Mouse (Mus musculus) 3134 (cell line): ENCODE data around the gene Anks3.
A peak's percentile ranks its signal among the peaks of the same experiment; 100 is the strongest.

Experiments
- DNase-seq: peaks from one replicate; pipeline ENCODE4 v3.0.0-alpha.2; 2011; ENCODE audit warnings: low spot score; ENCODE audit not compliant: insufficient read length; ENCODE audit errors: extremely low read depth

Gene Anks3

GRCm38 (mm10) chr16:4963797-4964709, at the start of gene Anks3:
Anks3 (minus strand) TSS chr16:4964205.
- peak; percentile 100 for DNase-seq

DNA sequence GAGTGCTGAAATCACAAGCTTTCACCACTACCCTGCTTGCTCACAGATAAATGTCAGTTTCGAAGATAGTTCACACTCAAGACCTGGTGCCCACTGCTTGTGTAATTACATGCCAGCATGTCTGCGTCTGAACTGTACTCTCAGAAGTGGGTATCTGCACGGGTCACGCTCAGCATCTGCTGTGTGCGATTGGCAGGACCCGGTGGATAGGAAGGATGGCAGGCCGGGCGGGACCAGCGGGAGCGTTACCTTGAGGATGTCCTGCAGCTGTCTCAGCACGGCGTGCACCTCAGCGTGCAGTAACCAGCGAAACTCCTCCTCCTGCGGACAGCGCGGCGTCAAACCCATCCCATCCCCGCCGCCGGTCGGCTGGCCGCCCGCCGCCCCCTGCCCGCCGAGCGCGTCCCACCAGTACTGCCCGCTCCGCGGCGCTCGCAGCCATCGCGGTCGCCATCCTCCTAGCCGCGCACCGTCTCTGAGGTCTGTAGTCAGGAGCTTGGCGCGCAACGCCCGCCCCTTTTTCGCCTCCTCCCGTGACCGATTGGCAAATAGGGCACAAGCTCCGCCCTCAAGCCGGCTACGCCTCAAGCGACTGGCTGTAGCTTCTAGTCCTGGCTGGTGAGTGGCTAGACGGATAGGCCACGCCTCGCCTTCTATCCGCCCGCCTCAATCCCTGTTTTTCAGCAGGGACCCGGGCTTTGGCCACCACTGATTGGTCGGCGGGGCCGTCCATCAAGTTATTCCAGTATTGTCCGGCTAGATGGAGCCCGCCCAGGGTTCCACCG, 49.2 kb upstream of the Anks3 start, which contains the start of gene Rogdi:
Gene Rogdi, minus strand, starts transcription at position 500 of the 785 bp plus-strand sequence.
- DNase-seq = peak; percentile 99

- DNase-seq = no peak
Measured at GRCm38 (mm10) chr16:5012036-5013005, 48.3 kb upstream of the Anks3 start.

- no peak for DNase-seq
Measured at GRCm38 (mm10) chr16:5011285-5011684, 47.3 kb upstream of the Anks3 start.

DNA sequence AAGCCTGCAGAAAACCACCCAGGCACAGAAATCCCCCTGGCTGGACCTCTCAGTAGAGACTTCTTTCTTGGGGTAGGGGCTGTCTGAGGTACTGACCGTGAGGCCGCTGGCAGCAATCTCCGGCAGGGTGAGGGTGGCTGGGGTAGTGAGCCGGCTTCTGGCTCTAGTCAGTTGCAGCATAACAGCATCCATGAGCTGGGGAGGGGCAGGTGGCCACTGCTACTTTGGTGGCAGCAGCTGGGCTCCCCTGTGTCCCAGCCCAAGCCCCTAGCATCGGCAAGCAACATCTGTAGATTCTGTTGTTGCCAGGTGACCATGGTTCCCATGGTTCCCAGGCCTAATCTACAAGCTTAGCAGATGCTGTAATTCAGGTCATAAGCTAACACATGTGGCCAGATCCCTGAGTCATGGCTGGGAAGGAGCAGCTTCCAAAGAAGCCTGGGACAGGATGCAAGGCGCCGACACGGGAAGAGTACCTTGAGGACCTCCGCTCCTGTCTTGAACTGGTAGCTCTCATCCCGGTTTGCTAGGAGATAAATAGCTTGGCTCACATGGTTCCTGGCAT, 46.4 kb upstream of the Anks3 start:
- no peak for DNase-seq

DNA sequence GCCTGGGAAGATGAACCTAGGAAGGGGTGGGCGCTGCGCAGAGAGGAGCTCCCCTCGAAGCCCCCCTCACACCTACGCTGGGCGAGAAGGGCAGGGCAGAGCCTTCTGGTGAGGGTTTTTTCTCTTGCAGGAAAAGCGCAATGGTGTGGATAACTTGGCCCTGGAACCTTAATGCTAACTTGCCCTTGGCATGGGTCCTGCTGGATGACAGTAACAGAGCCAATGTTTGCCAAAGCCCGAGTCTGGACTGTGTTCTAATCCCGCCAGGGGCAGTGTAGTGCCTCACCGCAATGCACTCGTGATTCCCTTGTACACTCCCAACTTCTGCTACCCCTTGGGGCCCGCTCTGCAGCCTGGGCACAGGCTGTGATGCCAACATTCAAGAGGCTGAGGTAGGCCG, 44.1 kb upstream of the Anks3 start:
- no peak for DNase-seq

DNA sequence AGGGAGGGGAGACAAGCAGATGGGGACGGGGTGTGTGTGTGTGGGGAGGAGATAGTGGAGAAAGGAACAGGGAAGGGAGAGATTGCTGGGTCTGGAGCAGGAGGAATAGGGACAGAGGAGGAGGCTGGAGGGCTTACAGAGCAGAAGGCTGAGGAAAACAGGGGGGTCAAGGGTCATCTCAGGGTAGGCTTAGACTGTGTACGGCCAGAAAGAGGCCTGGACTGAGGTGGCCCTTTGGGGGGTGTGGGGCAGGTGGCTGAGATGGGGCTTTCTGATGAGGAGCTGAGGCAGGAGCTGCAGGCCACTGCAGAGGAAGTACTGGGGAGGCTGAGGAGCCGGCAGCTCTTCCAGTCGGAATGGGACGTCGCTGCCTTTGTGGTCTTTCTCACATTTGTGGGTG, 43.5 kb upstream of the Anks3 start:
- no peak for DNase-seq

GRCm38 (mm10) chr16:5007067-5007466, 43.1 kb upstream of the Anks3 start, which contains the start of gene Smim22:
Smim22 (plus strand) TSS chr16:5007288.
- no peak for DNase-seq

DNA sequence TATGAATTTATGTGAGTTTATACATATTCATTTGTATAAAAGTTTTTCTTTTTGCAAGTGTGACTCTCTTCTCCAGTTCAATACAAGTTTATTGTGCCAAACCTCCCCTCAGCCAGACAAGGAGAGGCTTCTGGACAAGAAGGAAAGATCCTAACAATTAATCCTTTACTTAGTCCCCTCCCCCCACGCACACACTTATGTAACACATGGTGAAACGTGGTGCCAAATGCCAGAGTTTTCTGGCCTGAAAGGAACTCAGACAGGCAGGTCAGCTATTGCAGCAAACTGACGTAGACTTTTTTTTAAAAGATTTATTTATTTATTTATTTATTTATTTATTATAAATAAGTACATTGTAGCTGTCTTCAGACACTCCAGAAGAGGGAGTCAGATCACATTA, 36.6 kb upstream of the Anks3 start:
- no peak for DNase-seq

DNA sequence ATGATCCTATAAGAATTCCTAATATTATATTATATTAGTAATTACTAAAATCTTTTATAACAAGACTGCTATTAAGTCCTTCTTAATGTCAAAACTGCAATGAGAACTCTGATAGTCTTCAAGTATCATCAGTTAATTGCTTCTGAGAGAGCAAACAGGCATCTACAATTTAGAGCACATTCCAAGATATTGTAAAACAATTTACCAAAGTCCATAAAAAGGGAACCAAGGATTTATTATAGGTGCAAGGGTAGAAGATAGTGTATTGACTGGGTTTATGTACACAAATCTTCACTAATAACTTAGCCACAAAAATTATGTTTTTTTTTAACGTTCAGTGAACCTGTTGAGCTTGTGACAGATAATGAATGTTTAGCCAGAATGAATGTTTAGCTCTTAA, 35.0 kb upstream of the Anks3 start:
- DNase-seq = no peak

DNA sequence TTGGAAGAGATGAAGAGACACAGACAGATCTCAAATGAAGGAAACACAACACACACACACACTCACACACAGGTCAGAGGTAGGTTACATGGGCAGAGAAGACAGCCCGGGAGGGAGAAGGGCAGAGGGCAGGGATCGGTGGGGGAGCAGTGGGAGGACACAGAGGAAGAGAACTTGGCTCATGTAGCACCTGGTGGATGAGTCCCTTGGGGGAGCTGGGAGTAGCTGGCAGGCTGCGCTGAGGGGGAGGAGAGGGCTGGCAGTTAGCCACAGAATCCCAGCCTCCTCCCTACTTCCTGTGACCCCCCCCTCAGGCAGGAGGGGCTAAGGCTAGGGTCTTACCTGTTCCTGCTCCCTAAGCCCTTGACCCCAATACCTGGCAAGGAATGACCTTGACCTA, 33.5 kb upstream of the Anks3 start, which contains the start of gene Sept12:
Gene Sept12, minus strand, starts transcription at position 300 of the 400 bp plus-strand sequence.
- no peak for DNase-seq

DNA sequence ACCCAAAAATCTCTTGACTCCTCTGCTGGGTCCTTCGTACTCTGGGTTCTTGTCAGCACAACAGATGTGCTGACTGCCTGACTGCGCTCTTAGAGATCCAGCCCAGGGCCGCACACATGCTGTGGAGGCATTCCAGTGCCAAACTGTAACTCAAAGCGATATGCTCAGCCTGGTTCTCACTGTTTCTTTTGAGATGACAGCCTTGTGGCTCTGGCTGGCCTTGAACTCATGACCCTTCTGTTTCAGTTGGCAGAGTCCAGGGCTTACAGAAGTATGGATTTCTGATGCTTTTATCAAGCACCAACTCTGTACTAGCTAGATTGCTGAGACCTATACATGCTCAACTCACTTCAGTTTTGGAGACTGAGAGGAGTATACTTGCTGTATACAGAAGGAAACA, 29.3 kb upstream of the Anks3 start:
- DNase-seq = no peak

DNA sequence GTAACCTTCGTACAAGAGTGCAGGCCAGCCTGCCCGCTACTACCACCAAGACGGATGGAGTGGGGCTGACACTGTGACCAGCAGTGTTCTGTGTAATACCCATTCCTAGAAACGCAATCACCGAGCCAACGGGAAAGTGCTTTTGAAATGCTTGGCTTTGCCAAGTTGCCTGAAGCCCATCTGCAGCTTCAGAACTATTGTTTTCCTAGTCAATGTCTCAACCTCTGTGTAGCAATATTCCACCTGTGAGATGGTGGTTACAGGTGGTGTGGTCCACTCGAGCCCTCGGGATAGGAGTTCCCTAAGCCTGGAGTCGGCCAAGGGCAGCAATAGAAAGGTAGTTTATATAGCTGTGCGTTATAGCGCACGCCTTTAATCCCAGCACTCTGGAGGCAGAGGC, 20.7 kb upstream of the Anks3 start:
- no peak for DNase-seq

DNA sequence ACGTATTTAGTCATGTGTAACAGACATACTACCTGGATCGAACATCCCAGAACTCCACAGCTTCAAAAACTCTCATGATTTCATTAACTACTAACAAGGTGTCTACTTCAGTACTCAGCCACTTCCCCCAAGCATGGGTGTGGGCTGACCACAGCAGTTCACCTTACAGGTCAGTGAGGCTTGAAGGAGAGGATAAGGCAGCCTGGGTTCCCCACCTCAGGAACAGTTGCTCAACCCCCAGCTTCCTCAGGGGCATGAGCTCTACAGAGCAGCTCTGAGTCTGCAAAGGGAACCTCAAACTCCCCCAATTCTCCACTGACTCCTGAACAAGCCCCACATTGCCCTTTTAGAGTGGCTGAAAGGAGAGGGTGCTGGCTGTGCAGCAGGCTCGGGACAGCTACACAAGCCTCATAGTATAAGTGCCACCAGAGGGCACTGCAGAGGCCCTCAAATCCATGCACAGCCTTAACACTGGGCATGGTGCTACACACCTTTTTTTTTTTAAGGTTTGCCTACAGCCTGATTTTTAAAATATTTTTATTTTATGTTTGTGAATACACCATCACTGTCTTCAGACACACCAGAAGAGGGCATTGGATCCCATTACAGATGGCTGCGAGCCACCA, 15.9 kb upstream of the Anks3 start:
- DNase-seq = no peak

DNA sequence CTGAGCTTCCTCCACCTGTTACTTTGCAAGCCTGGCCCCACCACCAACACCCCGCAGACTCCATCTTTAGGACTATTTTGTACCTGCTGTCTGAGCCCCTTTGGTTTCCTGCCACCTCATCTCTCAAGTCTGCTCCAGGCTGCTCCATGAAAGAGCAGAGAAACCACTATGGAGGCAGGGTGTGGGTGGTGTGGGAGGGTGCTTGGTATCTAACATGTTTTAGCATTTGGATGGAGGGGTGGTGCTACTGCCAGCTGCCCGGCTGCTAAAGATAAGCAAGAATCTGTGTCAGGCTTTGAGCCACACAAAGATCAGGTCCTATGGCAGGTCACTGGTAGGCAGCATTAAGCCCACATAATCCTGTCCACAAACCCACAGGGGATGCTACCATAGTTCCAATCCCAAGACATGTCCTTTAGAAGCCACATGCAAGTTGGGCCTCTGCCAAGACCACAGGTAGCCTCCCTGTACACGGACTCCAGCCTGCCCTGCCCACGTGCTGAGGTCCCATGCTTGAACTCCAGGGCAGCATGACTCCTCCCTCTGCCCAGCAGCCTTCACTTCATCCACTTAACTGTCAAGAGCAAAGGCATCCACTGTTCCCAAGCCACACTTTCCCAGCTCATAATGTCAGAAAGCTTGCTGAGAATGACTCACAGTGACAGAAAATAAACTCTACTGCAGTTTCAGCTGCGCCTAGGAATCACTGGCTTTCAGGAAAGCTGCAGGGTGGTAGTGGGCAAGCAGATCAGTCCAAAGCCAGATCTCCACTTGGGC, 14.5 kb upstream of the Anks3 start:
- DNase-seq = no peak

- no peak for DNase-seq
Measured at GRCm38 (mm10) chr16:4976180-4976579, 12.2 kb upstream of the Anks3 start.

DNA sequence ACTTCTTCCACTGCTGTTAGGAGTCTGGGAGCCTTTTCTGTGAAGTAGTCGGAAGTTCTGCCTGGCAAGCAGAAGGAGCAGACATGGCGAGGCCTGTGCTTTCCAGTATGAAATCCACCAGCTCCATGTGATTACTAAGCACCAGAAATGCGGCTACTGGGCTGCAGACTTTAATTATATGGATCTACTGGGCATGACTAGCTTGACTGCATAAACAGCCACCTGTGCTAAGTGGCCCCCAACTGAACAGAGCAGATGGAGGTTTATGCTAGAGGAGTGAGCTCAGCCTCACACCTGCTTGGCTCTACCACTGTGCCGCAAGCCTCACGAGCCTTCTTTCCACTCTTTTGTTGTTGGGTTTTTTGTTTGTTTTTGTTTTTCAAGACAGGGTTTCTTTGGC, 10.5 kb upstream of the Anks3 start:
- DNase-seq = no peak

GRCm38 (mm10) chr16:4971626-4972025, 7.6 kb upstream of the Anks3 start:
- no peak for DNase-seq
